Mouse (Mus musculus) CH12.LX (cell line): ENCODE data around the gene Clspn. TPM values are rescaled to one million over a fixed set of nuclear protein-coding genes. Genes with fewer than 3 reads are reported as not detected.

Source experiments
- DNase-seq: peaks from one replicate; pipeline ENCODE4 v3.0.0-alpha.2; 2013; ENCODE audit errors: extremely low read depth
- H3K27ac ChIP-seq: 2 replicates; pipeline ENCODE4 v1.5.1; 2012; ENCODE audit warnings: low read depth, mild to moderate bottlenecking, control low read depth, moderate library complexity; ENCODE audit not compliant: insufficient read depth
- H3K27me3 ChIP-seq: replicated peaks from 2 replicates; pipeline ENCODE3; 2012; ENCODE audit warnings: inconsistent platforms
- H3K36me3 ChIP-seq, 2 experiments: replicated peaks in 1 of 2; 2 replicates each; pipeline versions ENCODE3 to v1.6.1; 2012; ENCODE audit warnings: inconsistent platforms in 1 of 2, low read length in 1 of 2, mild to moderate bottlenecking in 1 of 2, mixed read lengths in 1 of 2, moderate library complexity in 1 of 2; ENCODE audit not compliant: control insufficient read depth in 1 of 2, insufficient read depth in 1 of 2
- H3K4me1 ChIP-seq, 2 experiments: 2 replicates each; pipeline ENCODE4 v1.6.1; 2012; ENCODE audit warnings: inconsistent platforms in 1 of 2, moderate library complexity in 1 of 2; ENCODE audit not compliant: insufficient read depth in 2 of 2, control insufficient read depth in 1 of 2
- H3K4me2 ChIP-seq: 2 replicates; pipeline ENCODE4 v1.6.1; 2012; ENCODE audit warnings: low read depth, mild to moderate bottlenecking, control low read depth; ENCODE audit not compliant: poor library complexity, insufficient read depth, severe bottlenecking
- H3K4me3 ChIP-seq, 3 experiments: fragments of 150-350 bp in 1 of 3; sonication (generic) in 1 of 3; replicated peaks in 1 of 3; 2 replicates each; pipeline versions ENCODE3 to v1.5.1; 2011 to 2012; ENCODE audit warnings: low read depth in 2 of 3, low read length in 2 of 3, mild to moderate bottlenecking in 2 of 3, moderate library complexity in 2 of 3, control low read depth in 1 of 3, improper control_type of control experiment in 1 of 3, inconsistent platforms in 1 of 3, mixed read lengths in 1 of 3; ENCODE audit not compliant: poor library complexity in 1 of 3
- H3K79me2 ChIP-seq: replicated peaks from 2 replicates; pipeline ENCODE4 v1.6.1; 2012; ENCODE audit warnings: mild to moderate bottlenecking, moderate library complexity; ENCODE audit not compliant: control insufficient read depth, poor library complexity, insufficient read depth, severe bottlenecking; ENCODE audit errors: extremely low read depth
- H3K9ac ChIP-seq: 2 replicates; pipeline ENCODE4 v1.6.1; 2012; ENCODE audit warnings: low read depth, mild to moderate bottlenecking, control low read depth, moderate library complexity; ENCODE audit not compliant: insufficient read depth
- H3K9me3 ChIP-seq: replicated peaks from 2 replicates; pipeline ENCODE3; 2012; ENCODE audit warnings: low read length, inconsistent platforms, mixed read lengths
- CTCF ChIP-seq, 2 experiments: IDR thresholded peaks in 1 of 2; conservative IDR thresholded peaks in 1 of 2; 2 replicates each; pipeline ENCODE4 v1.5.1; 2011 to 2012; ENCODE audit warnings: low read depth in 2 of 2, low read length in 2 of 2, improper control_type of control experiment in 1 of 2, inconsistent platforms in 1 of 2, mild to moderate bottlenecking in 1 of 2, moderate library complexity in 1 of 2
- ELF1 ChIP-seq: IDR thresholded peaks from 2 replicates; pipeline ENCODE4 v1.6.1; 2014; ENCODE audit warnings: low read depth, mild to moderate bottlenecking, inconsistent platforms, low read length, improper control_type of control experiment
- EP300 ChIP-seq: IDR thresholded peaks from 2 replicates; pipeline ENCODE4 v1.6.1; 2011; ENCODE audit warnings: low read length, improper control_type of control experiment
- IRF4 ChIP-seq: IDR thresholded peaks from 2 replicates; pipeline ENCODE4 v1.6.1; 2014; ENCODE audit warnings: low read depth, mild to moderate bottlenecking, inconsistent platforms, low read length, improper control_type of control experiment
- RAD21 ChIP-seq: IDR thresholded peaks from 2 replicates; pipeline ENCODE4 v1.6.1; 2011; ENCODE audit warnings: low read depth, mild to moderate bottlenecking, low read length, improper control_type of control experiment, moderate library complexity
- TBP ChIP-seq: conservative IDR thresholded peaks from 2 replicates; pipeline ENCODE4 v1.6.1; 2011; ENCODE audit warnings: low read depth, low read length, improper control_type of control experiment
- ZNF384 ChIP-seq: IDR thresholded peaks from 2 replicates; pipeline ENCODE4 v1.6.1; 2012; ENCODE audit warnings: low read depth, low read length, improper control_type of control experiment, inconsistent platforms
- dilution Hi-C: fragments of 300-500 bp; cut with MboI; formaldehyde crosslinking; loops from 2 replicates; pipeline ENCODE4 v1.14.3; 2020; ENCODE audit warnings: low sequenced_read_pairs; ENCODE audit not compliant: extremely low pct_unique_long_range_greater_than_20kb, extremely low pct_ligation_motif_present
- in situ Hi-C: fragments of 300-500 bp; cut with MboI; formaldehyde crosslinking; loops from 3 replicates; pipeline ENCODE4 v1.14.3; 2019; ENCODE audit warnings: low sequenced_read_pairs, low pct_ligation_motif_present, low pct_unique_long_range_greater_than_20kb, mixed read lengths
- polyA plus RNA-seq: library from polyadenylated mRNA; unstranded; fragments of >175 nt; gene quantifications from 2 replicates; pipeline ENCODE4 v1.2.1, GENCODE M21; 2012; ENCODE audit warnings: low read depth; ENCODE audit not compliant: insufficient read length
- total RNA-seq, 2 experiments: library from RNA; depleted of rRNA; stranded (reverse); fragments of 300-350 nt in 1 of 2; fragments of >200 nt in 1 of 2; gene quantifications; 2 replicates each; pipeline ENCODE4 v1.2.3; 2012 to 2014

Clspn gene
- total and polyA plus RNA-seq, 3 experiments: 25.5 to 90.0 (median 34.9) TPM

GRCm38 (mm10) chr4:126627021-126627681 lies 70.4 kb downstream of the Clspn start:
- no peaks in the 10 kb centered on the region for H3K27me3 ChIP-seq
- DNase-seq: peak; percentile 24
- H3K4me1 ChIP-seq: peaks cover 4 to 13% of the 10 kb centered on the region in 2 experiments; a peak in 3 of 4 replicates
- H3K9me3 ChIP-seq: no peaks in the 10 kb centered on the region
- H3K4me2 ChIP-seq: peak overlapping the region; percentile 68
- no peaks in the 10 kb centered on the region for H3K36me3 ChIP-seq
- H3K9ac ChIP-seq: no peak overlapping the region
- dilution Hi-C loops (no loop called here), in situ Hi-C loops (no loop called here)
- no peak overlapping the region for H3K4me3 ChIP-seq
- H3K27ac ChIP-seq: no peak overlapping the region
- no peaks in the 10 kb centered on the region for H3K79me2 ChIP-seq
- no peak for TF ChIP-seq RAD21
- peak; percentile 21; the same call in 1 of the 2 replicates for TF ChIP-seq EP300
- TF ChIP-seq, all 38 proteins: peak for 1

GRCm38 (mm10) chr4:126631922-126632321 lies 75.2 kb downstream of the Clspn start:
- H3K79me2 ChIP-seq: no peaks in the 10 kb centered on the region
- no peak overlapping the region for H3K4me3 ChIP-seq
- dilution Hi-C loops: no loop called here
- H3K27me3 ChIP-seq: peaks cover 5% of the 10 kb centered on the region
- no peaks in the 10 kb centered on the region for H3K9me3 ChIP-seq
- no peak overlapping the region for H3K27ac ChIP-seq
- peak in 1 of 2 experiments; percentile 51; a peak in 2 of 4 replicates for TF ChIP-seq CTCF (conservative IDR thresholded peaks at IDR 0.05 in 1 of 2, IDR thresholded peaks at IDR 0.05 in 1 of 2; ENCODE audit: low read depth in 2 of 2, low read length in 2 of 2)
- TF ChIP-seq RAD21: peak; percentile 46
- TF ChIP-seq ZNF384: peak; percentile 63; the same call in 1 of the 2 replicates
- no peak for TF ChIP-seq IRF4
- no peak for TF ChIP-seq EP300
- TF ChIP-seq, all 38 proteins: peak for 3
- H3K4me1 ChIP-seq: peaks cover 0 to 8% of the 10 kb centered on the region in 2 experiments; a peak in 2 of 4 replicates
- no peak overlapping the region for H3K9ac ChIP-seq
- H3K4me2 ChIP-seq: no peak overlapping the region
- no peak for DNase-seq
- no peaks in the 10 kb centered on the region for H3K36me3 ChIP-seq
- in situ Hi-C loops: no loop called here

- TF ChIP-seq TBP (peak; percentile 84), ELF1 (no peak)
- dilution Hi-C loops (no loop called here), in situ Hi-C loops (no loop called here)
- no peak overlapping the region for H3K9ac ChIP-seq
- no peak overlapping the region for H3K4me2 ChIP-seq
- no peak overlapping the region for H3K4me3 ChIP-seq
- H3K36me3 ChIP-seq: no peaks in the 10 kb centered on the region
- no peaks in the 10 kb centered on the region for H3K9me3 ChIP-seq
- DNase-seq: no peak
- peaks cover 7% of the 10 kb centered on the region for H3K27me3 ChIP-seq
- no peak overlapping the region for H3K27ac ChIP-seq
- H3K4me1 ChIP-seq: peaks cover 0 to under 1% of the 10 kb centered on the region in 2 experiments; a peak in 2 of 4 replicates
- H3K79me2 ChIP-seq: no peaks in the 10 kb centered on the region
Measured at GRCm38 (mm10) chr4:126632668-126633067, 75.9 kb downstream of the Clspn start.
